Mouse (Mus musculus) brain, embryonic 18.5 days (tissue): ENCODE measurements at regions not wholly inside any gene's neighbourhood (a gene's known extent, or its start where the extent isn't known, plus 50 kb on each side); places are given as distances from the start of the nearest gene placed in this dataset.

ENCODE experiments used
- DNase-seq: peaks from one replicate; pipeline ENCODE4 v3.0.0-alpha.2; 2012; ENCODE audit warnings: low read depth, low spot score

GRCm38 (mm10) chr11:23169742-23170428 is 86.0 kb upstream of the Xpo1 start:
- DNase-seq = no peak

- no peak for DNase-seq
Measured at GRCm38 (mm10) chr11:23170813-23171212, 85.0 kb upstream of the Xpo1 start.

DNA sequence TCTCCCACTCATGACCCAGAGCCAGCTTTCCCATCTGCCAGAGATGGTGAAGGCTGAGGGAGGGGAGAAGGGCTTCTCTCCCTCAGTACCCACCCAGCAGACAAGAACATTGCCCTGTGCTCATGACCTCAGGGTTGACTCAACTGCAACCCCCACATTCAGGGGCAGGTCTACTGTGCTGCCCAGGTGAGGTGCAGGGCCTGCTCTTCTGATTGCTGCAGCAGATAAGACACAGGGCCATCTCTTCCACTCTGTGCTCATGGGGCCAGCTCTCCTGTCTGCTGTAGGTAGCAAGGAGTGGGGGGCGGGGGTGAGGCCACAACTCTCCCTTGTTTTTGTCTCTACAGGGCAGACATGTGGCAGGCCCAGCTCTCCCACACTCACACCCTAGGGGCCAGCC is 84.1 kb upstream of the Xpo1 start:
- DNase-seq = no peak

DNA sequence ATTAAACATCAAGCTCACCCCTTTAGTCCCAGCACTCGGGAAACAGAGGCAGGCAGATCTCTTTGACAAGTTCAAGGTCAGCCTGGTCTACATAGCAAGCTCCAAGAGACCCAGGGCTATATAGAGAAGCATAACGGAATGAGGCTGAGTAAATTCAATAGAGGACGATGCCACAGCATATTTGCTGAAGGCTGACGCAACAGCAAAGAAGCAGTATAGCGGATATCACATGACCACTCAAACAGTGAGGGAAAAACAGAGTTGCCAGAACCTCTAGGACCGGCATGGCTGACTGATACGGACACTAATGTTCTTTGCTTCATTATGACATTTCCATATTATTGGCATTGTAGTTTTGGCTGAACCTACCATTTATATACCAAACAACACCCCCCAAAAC is 74.2 kb upstream of the Xpo1 start:
- no peak for DNase-seq

GRCm38 (mm10) chr11:23185211-23185610 is 70.6 kb upstream of the Xpo1 start:
- DNase-seq = no peak

- no peak for DNase-seq
Measured at GRCm38 (mm10) chr11:23201701-23202449, 54.0 kb upstream of the Xpo1 start.

GRCm38 (mm10) chr11:23203566-23203965 is 52.3 kb upstream of the Xpo1 start:
- no peak for DNase-seq

DNA sequence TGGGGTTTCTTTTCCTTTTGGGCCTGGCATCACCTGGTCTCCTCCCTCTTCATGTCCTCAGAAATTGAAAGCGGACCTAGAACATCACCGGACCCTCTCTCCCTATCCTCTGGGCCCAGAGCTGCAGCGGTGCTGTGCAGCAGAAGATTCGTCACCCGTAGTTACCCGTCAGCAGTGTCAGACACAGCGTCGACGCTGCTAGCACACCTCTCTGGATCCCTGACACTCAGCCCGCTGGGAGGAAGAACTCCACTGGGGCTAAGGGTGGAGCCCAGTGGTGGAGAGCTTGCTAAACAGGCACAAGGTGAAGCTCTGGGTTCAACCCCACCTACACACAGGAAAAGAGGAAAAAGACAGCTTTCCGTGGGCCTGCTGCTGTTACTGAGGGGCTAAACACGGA is 51.8 kb upstream of the Xpo1 start:
- no peak for DNase-seq
